Mouse (Mus musculus) brain, embryonic 14.5 days (tissue): ENCODE data around the gene Csnk1e.

ENCODE experiments used
- CTCF ChIP-seq: fragments of 200-500 bp; IDR thresholded peaks from 2 replicates; pipeline ENCODE4 v1.5.1; 2012; ENCODE audit warnings: inconsistent platforms, mild to moderate bottlenecking, moderate library complexity, borderline replicate concordance; ENCODE audit not compliant: insufficient read depth, insufficient read length; ENCODE audit errors: extremely low read depth
- POLR2A ChIP-seq: fragments of 200-500 bp; IDR thresholded peaks from 2 replicates; pipeline ENCODE4 v1.6.1; 2012; ENCODE audit warnings: mild to moderate bottlenecking, inconsistent platforms, borderline replicate concordance; ENCODE audit not compliant: poor library complexity, insufficient read depth, insufficient read length, severe bottlenecking; ENCODE audit errors: extremely low read depth

DNA sequence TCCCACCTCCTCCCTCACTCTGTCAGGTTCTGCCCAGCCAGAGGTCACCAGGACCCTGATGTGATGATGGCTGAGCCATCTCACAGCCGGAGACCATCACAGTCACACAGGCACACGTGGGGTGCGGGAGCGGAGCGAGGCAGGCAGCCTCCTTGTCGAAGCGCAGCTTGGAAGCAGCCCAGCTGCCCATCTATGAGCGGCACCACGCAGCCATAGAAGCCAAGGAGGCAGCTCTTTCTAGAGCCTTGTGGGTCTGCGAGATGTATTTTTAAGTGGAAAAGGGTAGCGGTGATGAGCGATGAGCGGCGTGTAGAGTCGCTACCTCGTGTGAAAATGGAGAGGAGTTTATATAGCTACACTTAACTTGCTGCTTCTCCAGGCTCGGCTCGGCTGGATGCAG, 38.2 kb upstream of the Csnk1e start:
- TF ChIP-seq POLR2A (no peak), CTCF (no peak)
